Mouse (Mus musculus) liver, embryonic 16.5 days (tissue): ENCODE data around the gene Ndufs4. TPM values are rescaled to one million over a fixed set of nuclear protein-coding genes. Genes with fewer than 3 reads are reported as not detected.

Experiments
- ATAC-seq: fragments of 200-750 bp; cut with Nextera tagmentation; 2 replicates; pipeline ENCODE4 v1.8.0; 2017; ENCODE audit warnings: low read depth, mild to moderate bottlenecking, moderate number of reproducible peaks, moderate library complexity
- H3K27ac ChIP-seq: fragments of 300-500 bp; sonication (generic); 2 replicates; pipeline ENCODE4 v1.5.1; 2014; ENCODE audit warnings: mild to moderate bottlenecking, low read length
- H3K27me3 ChIP-seq: fragments of 300-500 bp; sonication (generic); 2 replicates; pipeline ENCODE4 v1.6.1; 2014; ENCODE audit warnings: low read depth, low read length, mixed read lengths; ENCODE audit not compliant: control insufficient read depth, insufficient read depth
- H3K36me3 ChIP-seq: fragments of 300-500 bp; sonication (generic); 2 replicates; pipeline ENCODE4 v1.6.1; 2014; ENCODE audit warnings: mild to moderate bottlenecking; ENCODE audit not compliant: control insufficient read depth, insufficient read depth
- H3K4me1 ChIP-seq: fragments of 300-500 bp; sonication (generic); 2 replicates; pipeline ENCODE4 v1.6.1; 2014; ENCODE audit warnings: low read depth, low read length, mixed read lengths; ENCODE audit not compliant: control insufficient read depth
- H3K4me2 ChIP-seq: fragments of 300-500 bp; sonication (generic); 2 replicates; pipeline ENCODE4 v1.6.1; 2014; ENCODE audit warnings: low read depth, low read length, mixed read lengths
- H3K4me3 ChIP-seq: fragments of 300-500 bp; sonication (generic); 2 replicates; pipeline ENCODE4 v1.5.1; 2014; ENCODE audit warnings: low read depth, mild to moderate bottlenecking, low read length
- H3K9ac ChIP-seq: fragments of 300-500 bp; sonication (generic); 2 replicates; pipeline ENCODE4 v1.6.1; 2014; ENCODE audit warnings: low read depth, low read length
- H3K9me3 ChIP-seq: fragments of 300-500 bp; sonication (generic); replicated peaks from 2 replicates; pipeline ENCODE4 v1.6.1; 2016; ENCODE audit warnings: low read length; ENCODE audit not compliant: control insufficient read depth
- WGBS: fragments of 180-500 bp; shearing (Covaris S2); extraction: QIAGEN DNeasy Blood & Tissue Kit; methylation state at CpG from one replicate; pipeline ENCODE4 v1.1.7; 2014; ENCODE audit not compliant: insufficient replicate concordance; 5-methylcytosine and 5-hydroxymethylcytosine counted together
- polyA plus RNA-seq: library from polyadenylated mRNA; unstranded; fragments of >200 nt; fragmentation: Nextera tagmentation; extraction: Ambion mirVana; gene quantifications from 2 replicates; pipeline ENCODE4 v1.2.1, GENCODE M21; 2015

Ndufs4 gene
- polyA plus RNA-seq, 1 experiment from 2014 or later, result 127 TPM

- no peak overlapping the region for H3K9ac ChIP-seq
- 0 out of 2 replicates have a peak overlapping the region, but pooled peaks have one; percentile 16 for H3K4me2 ChIP-seq
- H3K36me3 ChIP-seq, result no peaks in the 10 kb centered on the region
- H3K4me1 ChIP-seq, result no peaks in the 10 kb centered on the region
- H3K9me3 ChIP-seq, result no peaks in the 10 kb centered on the region
- no peaks in the 10 kb centered on the region for H3K27me3 ChIP-seq
- ATAC-seq, result peak; percentile 82
- 56% methylated on average over 16 of the region's 16 CpGs for WGBS
- peak overlapping the region; percentile 83 for H3K27ac ChIP-seq
- H3K4me3 ChIP-seq, result no peak overlapping the region
These were observed 116.5 kb downstream of the Ndufs4 start for GRCm38 (mm10) chr13:114271410-114272105.

DNA sequence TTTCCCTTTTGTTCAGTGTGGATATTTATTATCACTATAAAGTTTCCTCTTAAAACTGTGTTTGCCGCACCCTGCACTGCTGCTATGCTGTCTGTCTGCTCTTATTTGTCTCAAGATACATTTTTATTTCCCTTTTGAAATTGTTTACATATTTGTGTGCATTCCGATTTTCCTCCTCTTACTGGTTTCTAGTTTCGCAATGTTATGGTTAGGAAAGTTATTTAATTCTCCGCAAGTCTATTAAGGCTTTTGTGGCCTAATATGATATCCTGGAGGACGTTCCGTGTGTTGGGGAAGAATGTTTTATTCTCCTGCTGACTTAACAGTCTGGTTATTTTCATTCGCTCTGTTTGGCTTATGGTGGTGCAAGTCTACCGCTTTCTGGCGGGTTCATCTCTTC, 120.3 kb downstream of the Ndufs4 start:
- Histone ChIP-seq H3K4me1 (no peaks in the 10 kb centered on the region), H3K9ac (no peak overlapping the region), H3K9me3 (no peaks in the 10 kb centered on the region), H3K27me3 (no peaks in the 10 kb centered on the region), H3K36me3 (no peaks in the 10 kb centered on the region), H3K4me2 (no peak overlapping the region), H3K27ac (no peak overlapping the region), H3K4me3 (no peak overlapping the region)
- no peak for ATAC-seq
- 79% methylated on average over 9 of the region's 9 CpGs for WGBS

GRCm38 (mm10) chr13:114260486-114261205, 127.4 kb downstream of the Ndufs4 start:
- ATAC-seq, result no peak
- WGBS, result 59% methylated on average over 7 of the region's 7 CpGs

GRCm38 (mm10) chr13:114254697-114255096, 133.4 kb downstream of the Ndufs4 start:
- ATAC-seq, result no peak
- Histone ChIP-seq H3K27me3 (no peaks in the 10 kb centered on the region), H3K9ac (no peak overlapping the region), H3K4me3 (no peak overlapping the region), H3K4me2 (no peak overlapping the region), H3K9me3 (no peaks in the 10 kb centered on the region), H3K4me1 (no peaks in the 10 kb centered on the region), H3K36me3 (no peaks in the 10 kb centered on the region), H3K27ac (no peak overlapping the region)
- 69% methylated on average over 10 of the region's 10 CpGs for WGBS

More at GRCm38 (mm10) chr13:114260486-114261205, 127.4 kb downstream of the Ndufs4 start:
- H3K36me3 ChIP-seq, result no peaks in the 10 kb centered on the region
- H3K27me3 ChIP-seq, result no peaks in the 10 kb centered on the region
- H3K27ac ChIP-seq, result no peak overlapping the region
- no peak overlapping the region for H3K4me2 ChIP-seq
- no peak overlapping the region for H3K9ac ChIP-seq
- no peaks in the 10 kb centered on the region for H3K4me1 ChIP-seq
- H3K9me3 ChIP-seq, result no peaks in the 10 kb centered on the region
- no peak overlapping the region for H3K4me3 ChIP-seq

Other genes starting within 250 kb of the Ndufs4 start
- 3.6 and 4.3 TPM in 2 replicates for gene Fst, start 70.7 kb upstream of the Ndufs4 start, polyA plus RNA-seq